Mouse (Mus musculus) erythroblast, embryonic 14.5 days (primary cell): Measurements from ENCODE around the gene Tns4.

ENCODE experiments used
- GATA1 ChIP-seq: IDR thresholded peaks from 2 replicates; pipeline ENCODE4 v1.6.1; 2012; ENCODE audit warnings: low read length, inconsistent platforms, mixed read lengths
- TAL1 ChIP-seq: IDR thresholded peaks from 3 replicates; pipeline ENCODE4 v1.6.1; 2012; ENCODE audit warnings: low read length, inconsistent platforms, mixed read lengths

- TF ChIP-seq TAL1 (no peak), GATA1 (no peak)
Observed at GRCm38 (mm10) chr11:99101693-99102092, 12.6 kb upstream of the Tns4 start.
